ENCODE assay signal across 9 mouse cellular contexts in the genomic region with DNA sequence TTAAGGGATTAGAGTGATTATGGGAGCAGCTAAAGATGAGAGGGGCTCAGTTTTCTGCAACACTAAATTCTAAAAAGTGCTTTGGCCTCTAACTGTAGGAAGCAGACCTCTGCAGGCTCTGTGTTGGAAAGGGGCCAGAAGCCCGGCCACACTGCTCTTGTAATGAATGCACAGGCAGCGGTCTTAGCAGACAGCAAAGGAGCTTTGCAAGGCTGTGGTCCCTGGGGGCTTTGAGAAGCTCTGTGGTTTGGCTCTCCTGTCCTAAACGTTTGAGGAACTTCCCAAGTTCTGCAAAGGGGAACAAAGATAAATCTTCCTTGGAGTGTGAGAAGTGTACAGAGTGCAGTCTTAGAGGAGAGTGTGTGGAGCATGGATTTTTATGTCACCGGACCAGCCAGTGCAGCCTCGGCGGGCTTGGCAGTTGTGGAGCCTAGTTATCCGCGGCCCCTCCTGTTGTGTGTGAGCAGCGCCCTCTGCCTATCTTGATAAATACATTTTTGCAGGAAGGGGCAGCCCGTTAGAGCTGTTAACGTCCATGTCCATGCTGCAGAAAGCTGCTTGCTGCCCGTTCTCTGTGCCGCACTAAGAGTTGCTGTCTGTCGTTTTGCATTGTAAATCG. TPM values are rescaled to one million over a fixed set of nuclear protein-coding genes. Genes with fewer than 3 reads are reported as not detected.
A peak's percentile ranks its signal among the peaks of the same experiment; 100 is the strongest.
DNase-seq lines count a peak whose midpoint lies in the region; ATAC-seq and TF ChIP-seq lines count a peak whose summit lies in the region.
"Had no signal": no experiment of that assay in that cellular context is flagged by ENCODE, and none has a peak within 500 bp of the region (broad histone marks: within the 10 kb centered on the region; RNA-seq: fewer than 3 reads in every experiment).

No protein-coding gene starts in this region.

- H3K4me3 ChIP-seq in cerebellum, adult 2 months (replicated peaks; ENCODE audit: insufficient read depth, low read depth, low read length): no peak overlapping the region
- H3K4me3 ChIP-seq in midbrain, embryonic 11.5 days (ENCODE audit: low read depth, low read length): no peak overlapping the region
- no peak overlapping the region for H3K4me3 ChIP-seq in midbrain, embryonic 15.5 days
- no peak overlapping the region for H3K4me3 ChIP-seq in liver, embryonic 14.5 days (ENCODE audit: insufficient read depth in 1 of 2, low read depth in 2 of 2, low read length in 2 of 2)
- H3K4me3 ChIP-seq: embryonic facial prominence, embryonic 15.5 days had no signal

- DNase-seq in cerebellum, adult 2 months: peak; percentile 42 to 43
- DNase-seq in cerebellum, adult 11-12 months: no peak
- peak; percentile 87 for DNase-seq in midbrain, embryonic 11.5 days (ENCODE audit: low spot score, missing footprints)
- DNase-seq in gastrocnemius, postnatal 10 days: peak; percentile 55
- no peak for DNase-seq in liver, embryonic 14.5 days (ENCODE audit: low read depth in 3 of 3, low spot score in 3 of 3)
- DNase-seq in right cerebral cortex, adult 2 months (ENCODE audit: low spot score in 2 of 2): no peak

- no peak for ATAC-seq in midbrain, embryonic 11.5 days (ENCODE audit: low FRiP score)
- no peak for ATAC-seq in midbrain, embryonic 15.5 days (replicated peaks)
- ATAC-seq in liver, embryonic 14.5 days (ENCODE audit: insufficient read depth): no peak
- no peak for ATAC-seq in CD4-positive, CD25-positive, alpha-beta regulatory T cell, adult 4 months

- H3K27me3 ChIP-seq in cerebellum, adult 2 months (ENCODE audit: control insufficient read depth, insufficient read depth, low read length): no peaks in the 10 kb centered on the region
- no peaks in the 10 kb centered on the region for H3K27me3 ChIP-seq in midbrain, embryonic 11.5 days (ENCODE audit: control insufficient read depth, insufficient read depth, low read length)
- H3K27me3 ChIP-seq in midbrain, embryonic 15.5 days (replicated peaks): no peaks in the 10 kb centered on the region
- H3K27me3 ChIP-seq in liver, embryonic 14.5 days (ENCODE audit: control insufficient read depth, insufficient read depth, low read length): no peaks in the 10 kb centered on the region
- H3K27me3 ChIP-seq: embryonic facial prominence, embryonic 15.5 days had no signal

- TF ChIP-seq CTCF in cerebellum, adult 2 months (IDR thresholded peaks at IDR 0.05; ENCODE audit: borderline replicate concordance, insufficient read depth, low read depth, low read length): no peak
- peak; percentile 30 for TF ChIP-seq CTCF in liver, embryonic 14.5 days (IDR thresholded peaks at IDR 0.05; ENCODE audit: low read depth)

- no peak for TF ChIP-seq POLR2A in cerebellum, adult 2 months (IDR thresholded peaks at IDR 0.05; ENCODE audit: borderline replicate concordance, insufficient read depth, low read length)

- H3K36me3 ChIP-seq in midbrain, embryonic 11.5 days (ENCODE audit: control insufficient read depth, insufficient read depth, low read length): peaks cover 30% of the 10 kb centered on the region
- peaks cover 36% of the 10 kb centered on the region for H3K36me3 ChIP-seq in midbrain, embryonic 15.5 days (replicated peaks)
- peaks cover 59% of the 10 kb centered on the region for H3K36me3 ChIP-seq in liver, embryonic 14.5 days (replicated peaks; ENCODE audit: control insufficient read depth, insufficient read depth, low read depth)

- no peak overlapping the region for H3K4me2 ChIP-seq in midbrain, embryonic 11.5 days
- no peak overlapping the region for H3K4me2 ChIP-seq in midbrain, embryonic 15.5 days
- H3K4me2 ChIP-seq in liver, embryonic 14.5 days (ENCODE audit: low read depth): no peak overlapping the region
- H3K4me2 ChIP-seq: embryonic facial prominence, embryonic 15.5 days had no signal

- H3K4me1 ChIP-seq in cerebellum, adult 2 months (ENCODE audit: control insufficient read depth, insufficient read depth, low read length): no peaks in the 10 kb centered on the region
- H3K4me1 ChIP-seq in midbrain, embryonic 11.5 days (ENCODE audit: control insufficient read depth, insufficient read depth, low read length): no peaks in the 10 kb centered on the region
- no peaks in the 10 kb centered on the region for H3K4me1 ChIP-seq in midbrain, embryonic 15.5 days
- H3K4me1 ChIP-seq in liver, embryonic 14.5 days (replicated peaks; ENCODE audit: control insufficient read depth in 2 of 2, insufficient read depth in 2 of 2, low read length in 1 of 2): no peaks in the 10 kb centered on the region; a peak in 1 of 4 replicates
- H3K4me1 ChIP-seq: embryonic facial prominence, embryonic 15.5 days had no signal

- no peaks in the 10 kb centered on the region for H3K9me3 ChIP-seq in midbrain, embryonic 11.5 days (ENCODE audit: control insufficient read depth, low read length)
- no peaks in the 10 kb centered on the region for H3K9me3 ChIP-seq in midbrain, embryonic 15.5 days
- no peaks in the 10 kb centered on the region for H3K9me3 ChIP-seq in liver, embryonic 14.5 days (ENCODE audit: control insufficient read depth, low read length)
- H3K9me3 ChIP-seq: embryonic facial prominence, embryonic 15.5 days had no signal

- no peak overlapping the region for H3K9ac ChIP-seq in midbrain, embryonic 11.5 days (ENCODE audit: low read length)
- no peak overlapping the region for H3K9ac ChIP-seq in midbrain, embryonic 15.5 days
- H3K9ac ChIP-seq in liver, embryonic 14.5 days (replicated peaks): no peak overlapping the region
- H3K9ac ChIP-seq: embryonic facial prominence, embryonic 15.5 days had no signal

- H3K27ac ChIP-seq in cerebellum, adult 2 months (ENCODE audit: insufficient read depth, low read length): no peak overlapping the region
- no peak overlapping the region for H3K27ac ChIP-seq in midbrain, embryonic 11.5 days (ENCODE audit: low read depth, low read length)
- no peak overlapping the region for H3K27ac ChIP-seq in midbrain, embryonic 15.5 days
- H3K27ac ChIP-seq in liver, embryonic 14.5 days: no peak overlapping the region
- H3K27ac ChIP-seq: embryonic facial prominence, embryonic 15.5 days had no signal

- TF ChIP-seq EP300 in liver, embryonic 14.5 days (IDR thresholded peaks at IDR 0.05; ENCODE audit: low read depth): no peak

- WGBS in cerebellum, adult 2 months: 33% methylated on average over 15 of the region's 15 CpGs
- WGBS in midbrain, embryonic 11.5 days: 87% methylated on average over 15 of the region's 15 CpGs
- WGBS in midbrain, embryonic 15.5 days: 64% methylated on average over 15 of the region's 15 CpGs
- WGBS in liver, embryonic 14.5 days (ENCODE audit: insufficient replicate concordance): 57% methylated on average over 15 of the region's 15 CpGs

RNA-seq across cellular contexts. Expression of gene Ddx6, which starts 33.0 kb away (rescaled TPM):
- polyA plus RNA-seq in cerebellum, adult 2 months (2012; rRNA removed): 41.8 TPM in 2 replicates
- polyA plus RNA-seq in midbrain, embryonic 11.5 days (2014; fragmentation: Nextera tagmentation; extraction: Ambion mirVana): 11.9 and 13.8 TPM in 2 replicates
- 20.7 and 22.6 TPM in 2 replicates for polyA plus RNA-seq in midbrain, embryonic 15.5 days (2015; fragmentation: Nextera tagmentation; extraction: Ambion mirVana)
- total RNA-seq in gastrocnemius, postnatal 10 days (2021): 10 to 100 TPM; 72.0 to 78.9 TPM
- polyA plus RNA-seq in liver, embryonic 14.5 days (2012; rRNA removed): 6.4 and 9.4 TPM in 2 replicates
- polyA plus RNA-seq in liver, embryonic 14.5 days (2014; fragmentation: Nextera tagmentation; extraction: Ambion mirVana): 4.4 and 4.9 TPM in 2 replicates
- 10 to 100 TPM; 68.5 to 94.4 TPM for polyA plus RNA-seq in CD4-positive, CD25-positive, alpha-beta regulatory T cell, adult 4 months (2017; shearing (Covaris generic))

RNA-seq across cellular contexts. Expression of gene Treh, which starts 35.4 kb away (rescaled TPM):
- not detected in 2 replicates for polyA plus RNA-seq in cerebellum, adult 2 months (2012; rRNA removed)
- not detected in 2 replicates for polyA plus RNA-seq in midbrain, embryonic 11.5 days (2014; fragmentation: Nextera tagmentation; extraction: Ambion mirVana)
- polyA plus RNA-seq in midbrain, embryonic 15.5 days (2015; fragmentation: Nextera tagmentation; extraction: Ambion mirVana): not detected in 2 replicates
- not detected for total RNA-seq in gastrocnemius, postnatal 10 days (2021)
- polyA plus RNA-seq in liver, embryonic 14.5 days (2012; rRNA removed): not detected in 2 replicates
- polyA plus RNA-seq in liver, embryonic 14.5 days (2014; fragmentation: Nextera tagmentation; extraction: Ambion mirVana): not detected in 2 replicates
- polyA plus RNA-seq in CD4-positive, CD25-positive, alpha-beta regulatory T cell, adult 4 months (2017; shearing (Covaris generic)): not detected
- polyA plus RNA-seq: embryonic facial prominence, embryonic 15.5 days had no signal

Comparison
In these comparisons a context has a peak if more than half of its experiments do, and no peak if none do; other contexts are left out.
1. DNase-seq: peak in cerebellum, adult 2 months (2 of 2), midbrain, embryonic 11.5 days (single experiment) and gastrocnemius, postnatal 10 days (single experiment); none in cerebellum, adult 11-12 months (single experiment), liver, embryonic 14.5 days (0 of 3) and right cerebral cortex, adult 2 months (0 of 2).